Mouse (Mus musculus): ENCODE data around the gene Rpia. TPM values are rescaled to one million over a fixed set of nuclear protein-coding genes. Genes with fewer than 3 reads are reported as not detected.

Rpia gene
- total RNA-seq, 1 experiment = 11.0 TPM

- H3K36me3 ChIP-seq (ENCODE audit: control insufficient read depth, insufficient read depth, low read length, poor library complexity, severe bottlenecking) = no peaks in the 10 kb centered on the region
- peaks cover 2 to 5% of the 10 kb centered on the region in 2 experiments; a peak in 3 of 4 replicates for H3K4me1 ChIP-seq (ENCODE audit: control insufficient read depth in 2 of 2, insufficient read depth in 2 of 2, low read length in 2 of 2, poor library complexity in 1 of 2)
- TF ChIP-seq ZC3H11A (IDR thresholded peaks at IDR 0.05; ENCODE audit: borderline replicate concordance, low read depth, low read length) = no peak
- no peak for TF ChIP-seq MAFK (IDR thresholded peaks at IDR 0.05; ENCODE audit: insufficient read depth, low read depth, low read length)
- no peak for TF ChIP-seq CHD2 (IDR thresholded peaks at IDR 0.05; ENCODE audit: low read depth, low read length)
- no peak for TF ChIP-seq ZNF384 (IDR thresholded peaks at IDR 0.05; ENCODE audit: low read depth, low read length)
- TF ChIP-seq HCFC1 (IDR thresholded peaks at IDR 0.05; ENCODE audit: borderline replicate concordance, insufficient read depth, low read length) = no peak
- in situ Hi-C loops (cut with MboI; ENCODE audit: low sequenced_read_pairs in 2 of 2, unreplicated experiment in 2 of 2) = no loop called here
- H3K9me3 ChIP-seq (ENCODE audit: control insufficient read depth, insufficient read depth, low read depth, low read length) = no peaks in the 10 kb centered on the region
- peak; percentile 55 for DNase-seq (ENCODE audit: low read depth, low spot score)
- H3K27ac ChIP-seq (ENCODE audit: insufficient read depth, low read depth, low read length, poor library complexity, severe bottlenecking) = no peak overlapping the region
- no peak overlapping the region for H3K9ac ChIP-seq (ENCODE audit: insufficient read depth, low read depth, low read length, poor library complexity, severe bottlenecking)
- H3K4me3 ChIP-seq (ENCODE audit: insufficient read depth in 1 of 2, low read depth in 1 of 2, low read length in 2 of 2, poor library complexity in 1 of 2, severe bottlenecking in 1 of 2) = peak overlapping the region in 1 of 2 experiments; percentile 44; a peak in 2 of 4 replicates
Observed at GRCm38 (mm10) chr6:70805267-70805666, 13.2 kb upstream of the Rpia start.

- TF ChIP-seq ZC3H11A (IDR thresholded peaks at IDR 0.05; ENCODE audit: borderline replicate concordance, low read depth, low read length) (no peak), HCFC1 (IDR thresholded peaks at IDR 0.05; ENCODE audit: borderline replicate concordance, insufficient read depth, low read length) (no peak), ZNF384 (IDR thresholded peaks at IDR 0.05; ENCODE audit: low read depth, low read length) (no peak), CHD2 (IDR thresholded peaks at IDR 0.05; ENCODE audit: low read depth, low read length) (no peak), MAFK (IDR thresholded peaks at IDR 0.05; ENCODE audit: insufficient read depth, low read depth, low read length) (no peak)
- DNase-seq (ENCODE audit: low read depth, low spot score) = peak; percentile 68
- no peaks in the 10 kb centered on the region for H3K36me3 ChIP-seq (ENCODE audit: control insufficient read depth, insufficient read depth, low read length, poor library complexity, severe bottlenecking)
- H3K9me3 ChIP-seq (ENCODE audit: control insufficient read depth, insufficient read depth, low read depth, low read length) = no peaks in the 10 kb centered on the region
- no peak overlapping the region for H3K9ac ChIP-seq (ENCODE audit: insufficient read depth, low read depth, low read length, poor library complexity, severe bottlenecking)
- in situ Hi-C loops (cut with MboI; ENCODE audit: low sequenced_read_pairs in 2 of 2, unreplicated experiment in 2 of 2) = no loop called here
- peaks cover 2 to 5% of the 10 kb centered on the region in 2 experiments; a peak in 3 of 4 replicates for H3K4me1 ChIP-seq (ENCODE audit: control insufficient read depth in 2 of 2, insufficient read depth in 2 of 2, low read length in 2 of 2, poor library complexity in 1 of 2)
- H3K4me3 ChIP-seq (ENCODE audit: insufficient read depth in 1 of 2, low read depth in 1 of 2, low read length in 2 of 2, poor library complexity in 1 of 2, severe bottlenecking in 1 of 2) = peak overlapping the region in 1 of 2 experiments; percentile 3; a peak in 1 of 4 replicates
- no peak overlapping the region for H3K27ac ChIP-seq (ENCODE audit: insufficient read depth, low read depth, low read length, poor library complexity, severe bottlenecking)
Observed at GRCm38 (mm10) chr6:70804632-70805031, 12.6 kb upstream of the Rpia start.

GRCm38 (mm10) chr6:70797581-70798251, 5.7 kb upstream of the Rpia start:
- Histone ChIP-seq H3K9ac (ENCODE audit: insufficient read depth, low read depth, low read length, poor library complexity, severe bottlenecking) (no peak overlapping the region), H3K9me3 (ENCODE audit: control insufficient read depth, insufficient read depth, low read depth, low read length) (no peaks in the 10 kb centered on the region), H3K4me3 (ENCODE audit: insufficient read depth in 1 of 2, low read depth in 1 of 2, low read length in 2 of 2, poor library complexity in 1 of 2, severe bottlenecking in 1 of 2) (no peak overlapping the region), H3K36me3 (ENCODE audit: control insufficient read depth, insufficient read depth, low read length, poor library complexity, severe bottlenecking) (no peaks in the 10 kb centered on the region), H3K4me1 (ENCODE audit: control insufficient read depth in 2 of 2, insufficient read depth in 2 of 2, low read length in 2 of 2, poor library complexity in 1 of 2) (peaks cover 0 to 2% of the 10 kb centered on the region in 2 experiments; a peak in 1 of 4 replicates), H3K27ac (ENCODE audit: insufficient read depth, low read depth, low read length, poor library complexity, severe bottlenecking) (no peak overlapping the region)
- DNase-seq (ENCODE audit: low read depth, low spot score) = peak; percentile 50
- in situ Hi-C loops (cut with MboI; ENCODE audit: low sequenced_read_pairs in 2 of 2, unreplicated experiment in 2 of 2) = no loop called here
- TF ChIP-seq MAFK (IDR thresholded peaks at IDR 0.05; ENCODE audit: insufficient read depth, low read depth, low read length) (no peak), ZNF384 (IDR thresholded peaks at IDR 0.05; ENCODE audit: low read depth, low read length) (no peak), HCFC1 (IDR thresholded peaks at IDR 0.05; ENCODE audit: borderline replicate concordance, insufficient read depth, low read length) (no peak), ZC3H11A (IDR thresholded peaks at IDR 0.05; ENCODE audit: borderline replicate concordance, low read depth, low read length) (no peak), CHD2 (IDR thresholded peaks at IDR 0.05; ENCODE audit: low read depth, low read length) (no peak)

GRCm38 (mm10) chr6:70796940-70797339, 4.9 kb upstream of the Rpia start:
- H3K4me3 ChIP-seq (ENCODE audit: insufficient read depth in 1 of 2, low read depth in 1 of 2, low read length in 2 of 2, poor library complexity in 1 of 2, severe bottlenecking in 1 of 2) = no peak overlapping the region
- H3K9ac ChIP-seq (ENCODE audit: insufficient read depth, low read depth, low read length, poor library complexity, severe bottlenecking) = no peak overlapping the region
- no peak for TF ChIP-seq HCFC1 (IDR thresholded peaks at IDR 0.05; ENCODE audit: borderline replicate concordance, insufficient read depth, low read length)
- TF ChIP-seq CHD2 (IDR thresholded peaks at IDR 0.05; ENCODE audit: low read depth, low read length) = no peak
- no peak for TF ChIP-seq MAFK (IDR thresholded peaks at IDR 0.05; ENCODE audit: insufficient read depth, low read depth, low read length)
- no peak overlapping the region for H3K27ac ChIP-seq (ENCODE audit: insufficient read depth, low read depth, low read length, poor library complexity, severe bottlenecking)
- DNase-seq (ENCODE audit: low read depth, low spot score) = no peak
- H3K36me3 ChIP-seq (ENCODE audit: control insufficient read depth, insufficient read depth, low read length, poor library complexity, severe bottlenecking) = no peaks in the 10 kb centered on the region
- peaks cover 0 to 2% of the 10 kb centered on the region in 2 experiments; a peak in 1 of 4 replicates for H3K4me1 ChIP-seq (ENCODE audit: control insufficient read depth in 2 of 2, insufficient read depth in 2 of 2, low read length in 2 of 2, poor library complexity in 1 of 2)
- no peaks in the 10 kb centered on the region for H3K9me3 ChIP-seq (ENCODE audit: control insufficient read depth, insufficient read depth, low read depth, low read length)
- in situ Hi-C loops (cut with MboI; ENCODE audit: low sequenced_read_pairs in 2 of 2, unreplicated experiment in 2 of 2) = no loop called here
